Mouse (Mus musculus) gastrocnemius, postnatal 25 days (tissue): Measurements from ENCODE around the gene Gnl1. TPM values are rescaled to one million over a fixed set of nuclear protein-coding genes. Genes with fewer than 3 reads are reported as not detected.
"Not testable (repeated sequence)": the region's sequence is repeated elsewhere in the genome, so short reads cannot be mapped to it uniquely, and the experiment has no call there.

Source experiments
- DNase-seq: peaks from one replicate; pipeline ENCODE4 v3.0.0; 2022
- microRNA-seq, 2 experiments: library from miRNA; unstranded; fragments of <30 nt; microRNA quantifications; one replicate each; pipeline ENCODE4 v1.2.0; 2021; ENCODE audit warnings: borderline replicate concordance in 2 of 2
- total RNA-seq, 2 experiments: library from RNA; stranded (reverse); gene quantifications; 1 replicate in 1 of 2; 2 replicates in 1 of 2; pipeline ENCODE4 v1.2.3; 2021

Gene Gnl1
- total RNA-seq, 2 experiments from 2014 or later, result 14.7 to 16.1 TPM

DNA sequence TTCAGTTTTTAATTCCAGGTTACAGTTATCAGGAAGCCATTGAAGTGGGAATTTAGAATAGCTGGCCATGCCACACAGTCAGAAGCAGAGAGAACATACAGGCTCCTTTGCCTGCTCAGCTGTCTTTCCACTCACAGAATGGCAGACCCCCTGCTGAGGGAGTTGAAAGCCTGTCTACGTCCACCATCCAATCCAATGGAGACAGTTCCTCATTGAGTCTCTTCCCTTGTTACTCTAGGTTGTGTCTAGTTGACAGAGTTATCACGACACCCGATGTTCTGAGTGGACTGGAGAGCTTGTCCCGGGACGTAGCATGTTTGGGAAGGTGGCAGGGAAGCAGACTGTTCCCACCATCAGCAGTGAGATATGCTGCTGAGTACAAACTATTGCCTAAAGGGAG lies 45.5 kb downstream of the Gnl1 start:
- no peak for DNase-seq

- DNase-seq, result no peak
These were observed 46.2 kb downstream of the Gnl1 start for GRCm38 (mm10) chr17:36025901-36026300.

DNA sequence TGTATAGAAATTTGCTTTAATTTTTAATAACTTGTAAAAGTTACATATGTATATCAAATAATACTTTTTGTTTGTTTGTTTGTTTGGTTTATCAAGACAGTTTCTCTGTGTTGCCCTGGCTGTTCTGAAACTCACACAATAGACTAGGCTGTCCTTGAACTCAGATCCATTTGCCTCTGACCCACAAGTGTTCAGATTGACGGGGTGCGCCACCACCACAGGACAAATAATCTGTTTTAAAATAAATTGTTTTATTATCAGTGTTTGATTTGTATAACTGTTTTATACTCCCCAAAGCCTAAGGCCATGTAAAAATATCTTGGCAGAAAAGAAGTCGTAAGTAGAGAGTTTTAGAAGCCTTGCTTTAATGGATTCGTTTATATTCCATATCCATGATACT lies 48.0 kb downstream of the Gnl1 start:
- DNase-seq, result no peak

- no peak for DNase-seq
These were observed 49.4 kb downstream of the Gnl1 start for GRCm38 (mm10) chr17:36028879-36029619.

GRCm38 (mm10) chr17:36030046-36030702 lies 50.5 kb downstream of the Gnl1 start:
- not testable (repeated sequence) for DNase-seq

- not testable (repeated sequence) for DNase-seq
These were observed 51.3 kb downstream of the Gnl1 start for GRCm38 (mm10) chr17:36030703-36031582.

- DNase-seq, result peak; percentile 20
These were observed 52.1 kb downstream of the Gnl1 start for GRCm38 (mm10) chr17:36031583-36032331.

- peak; percentile 39 for DNase-seq
These were observed 52.8 kb downstream of the Gnl1 start, which contains the start of gene H2-T23 for GRCm38 (mm10) chr17:36032351-36032875. Gene H2-T23, minus strand, starts transcription at chr17:36032855.

- DNase-seq, result not testable (repeated sequence)
These were observed 54.9 kb downstream of the Gnl1 start for GRCm38 (mm10) chr17:36034524-36034923.

DNA sequence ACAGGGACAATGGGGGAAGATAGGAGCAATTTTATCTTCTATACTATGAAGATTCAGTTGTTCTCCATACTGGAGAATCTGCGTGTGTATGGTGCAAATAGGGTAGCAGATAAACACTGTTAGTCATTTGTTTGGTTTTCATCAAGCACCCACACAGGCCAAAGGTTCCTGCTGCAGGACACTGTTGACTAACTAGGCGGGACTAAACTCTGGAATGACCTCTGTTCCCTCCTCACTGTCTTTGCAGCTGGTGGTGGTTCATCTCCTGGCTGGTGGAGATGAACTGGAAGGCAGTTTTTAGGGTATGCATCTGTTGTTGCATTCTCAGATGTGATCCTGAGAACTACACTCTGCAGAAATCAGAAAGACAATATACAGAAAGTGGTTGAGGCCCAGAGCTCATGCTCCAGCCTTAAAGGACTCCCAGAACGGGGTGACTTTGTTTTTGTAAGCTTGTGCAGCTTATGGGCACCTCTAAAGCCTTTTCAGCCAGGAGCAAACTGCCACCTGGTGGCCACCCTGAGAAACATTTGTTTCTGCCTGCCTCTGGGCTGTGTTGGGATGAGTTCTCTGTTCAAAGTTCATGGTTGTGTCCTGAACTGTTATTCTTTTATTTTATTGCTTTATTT lies 55.5 kb downstream of the Gnl1 start:
- DNase-seq, result peak; percentile 29

DNA sequence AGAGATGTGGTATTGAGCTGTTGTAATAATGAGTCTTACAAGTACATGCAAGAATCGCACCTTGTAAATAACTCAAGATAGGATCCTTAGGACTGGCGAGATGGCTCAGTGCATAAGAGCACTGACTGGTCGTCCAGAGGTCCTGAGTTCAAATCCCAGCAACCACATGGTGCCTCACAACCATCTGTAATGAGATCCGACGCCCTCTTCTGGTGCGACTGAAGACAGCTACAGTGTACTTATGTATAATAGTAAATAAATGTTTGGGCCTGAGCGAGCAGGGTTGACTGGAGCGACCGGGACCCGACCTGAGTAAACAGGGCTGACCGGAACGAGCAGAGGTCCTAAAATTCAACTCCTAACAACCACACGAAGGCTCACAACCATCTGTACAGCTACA lies 56.5 kb downstream of the Gnl1 start:
- not testable (repeated sequence) for DNase-seq

Small RNA genes lying within 50 kb of the gene (microRNA-seq; reads per million reads assigned to microRNA genes)
- gene Mir877, result 5.2 to 18.5 reads per million in 2 experiments

Other genes starting within 250 kb of the Gnl1 start
- 1 to 10 TPM; 4.0 to 4.5 TPM for gene Ier3, start 158.2 kb upstream of the Gnl1 start, total RNA-seq
- gene Flot1, start 156.6 kb upstream of the Gnl1 start, total RNA-seq, result 10 to 100 TPM; 41.0 to 46.3 TPM
- gene Tubb5, start 141.5 kb upstream of the Gnl1 start, total RNA-seq, result 10 to 100 TPM; 39.2 to 54.5 TPM
- gene Mdc1, start 138.3 kb upstream of the Gnl1 start, total RNA-seq, result 1 to 10 TPM; 3.7 to 5.2 TPM
- gene Nrm, start 118.5 kb upstream of the Gnl1 start, total RNA-seq, result 1 to 10 TPM in 1 of 2 experiments, under 1 TPM in 1; 0.74 to 1.6 TPM
- 1 to 10 TPM; 4.8 to 8.0 TPM for gene Ppp1r18, start 114.3 kb upstream of the Gnl1 start, total RNA-seq
- gene Dhx16, start 100.0 kb upstream of the Gnl1 start, total RNA-seq, result 10 to 100 TPM; 14.8 to 15.2 TPM
- gene 2310061I04Rik, start 82.4 kb upstream of the Gnl1 start, total RNA-seq, result 10 to 100 TPM; 62.4 to 86.6 TPM
- 1 to 10 TPM; 3.0 to 4.6 TPM for gene Atat1, start 69.8 kb upstream of the Gnl1 start, total RNA-seq
- 10 to 100 TPM; 52.8 to 59.6 TPM for gene Mrps18b, start 63.5 kb upstream of the Gnl1 start, total RNA-seq
- gene Ppp1r10, start 63.4 kb upstream of the Gnl1 start, total RNA-seq, result 10 to 100 TPM; 17.7 to 25.5 TPM
- gene Abcf1, start 10.1 kb upstream of the Gnl1 start, total RNA-seq, result 10 to 100 TPM; 64.6 to 68.1 TPM
- 1 to 10 TPM; 2.6 to 3.9 TPM for gene Prr3, start 385 bp downstream of the Gnl1 start, total RNA-seq
- 1 to 10 TPM; 1.6 to 1.7 TPM for gene H2-T24, start 40.7 kb downstream of the Gnl1 start, total RNA-seq
- 1 to 10 TPM; 6.2 to 8.7 TPM for gene H2-T23, start 53.0 kb downstream of the Gnl1 start, total RNA-seq
- gene H2-T22, start 62.9 kb downstream of the Gnl1 start, total RNA-seq, result 1 to 10 TPM; 5.8 to 7.2 TPM
- gene Gm6034, start 63.1 kb downstream of the Gnl1 start, total RNA-seq, result not detected
- 1 to 10 TPM; 1.3 to 2.4 TPM for gene Gm11127, start 78.5 kb downstream of the Gnl1 start, total RNA-seq
- gene Gm19684, start 141.8 kb downstream of the Gnl1 start, total RNA-seq, result not detected
- not detected for gene Gm7030, start 149.6 kb downstream of the Gnl1 start, total RNA-seq
- gene Gm8909, start 188.7 kb downstream of the Gnl1 start, total RNA-seq, result not detected
- gene H2-T3, start 210.4 kb downstream of the Gnl1 start, total RNA-seq, result not detected